Mouse (Mus musculus) limb, embryonic 14.5 days (tissue): ENCODE measurements at regions not wholly inside any gene's neighbourhood (a gene's known extent, or its start where the extent isn't known, plus 50 kb on each side); places are given as distances from the start of the nearest gene placed in this dataset.
A peak's percentile ranks its signal among the peaks of the same experiment; 100 is the strongest.

Experiments used
- ATAC-seq: fragments of 200-750 bp; cut with Nextera tagmentation; 2 replicates; pipeline ENCODE4 v1.8.0; 2017; ENCODE audit warnings: low read depth, moderate number of reproducible peaks, moderate TSS enrichment; ENCODE audit not compliant: low FRiP score
- DNase-seq: peaks from one replicate; pipeline ENCODE4 v3.0.0-alpha.2; 2015; ENCODE audit warnings: low spot score
- H3K27ac ChIP-seq: fragments of 300-500 bp; sonication (generic); replicated peaks from 2 replicates; pipeline ENCODE4 v1.5.1; 2014; ENCODE audit warnings: low read depth, mild to moderate bottlenecking, low read length, moderate library complexity, mixed read lengths
- H3K27me3 ChIP-seq: fragments of 300-500 bp; sonication (generic); 2 replicates; pipeline ENCODE4 v1.6.1; 2014; ENCODE audit warnings: low read length, mixed read lengths; ENCODE audit not compliant: control insufficient read depth, insufficient read depth
- H3K36me3 ChIP-seq: fragments of 300-500 bp; sonication (generic); 2 replicates; pipeline ENCODE4 v1.6.1; 2014; ENCODE audit warnings: mild to moderate bottlenecking, low read length, moderate library complexity, mixed read lengths; ENCODE audit not compliant: control insufficient read depth, insufficient read depth
- H3K4me1 ChIP-seq: fragments of 300-500 bp; sonication (generic); 2 replicates; pipeline ENCODE4 v1.6.1; 2014; ENCODE audit warnings: antibody characterized with exemption, low read length, mixed read lengths; ENCODE audit not compliant: control insufficient read depth, insufficient read depth
- H3K4me2 ChIP-seq: fragments of 300-500 bp; sonication (generic); replicated peaks from 2 replicates; pipeline ENCODE4 v1.6.1; 2014; ENCODE audit warnings: low read depth, mild to moderate bottlenecking, low read length, moderate library complexity; ENCODE audit not compliant: severe bottlenecking
- H3K4me3 ChIP-seq: fragments of 300-500 bp; sonication (generic); replicated peaks from 2 replicates; pipeline ENCODE4 v1.5.1; 2014; ENCODE audit warnings: low read length
- H3K9ac ChIP-seq: fragments of 300-500 bp; sonication (generic); 2 replicates; pipeline ENCODE4 v1.6.1; 2014; ENCODE audit warnings: mild to moderate bottlenecking, low read depth, low read length, moderate library complexity; ENCODE audit not compliant: severe bottlenecking
- H3K9me3 ChIP-seq: fragments of 300-500 bp; sonication (generic); 2 replicates; pipeline ENCODE4 v1.6.1; 2016; ENCODE audit warnings: low read length; ENCODE audit not compliant: control insufficient read depth
- POLR2A ChIP-seq: fragments of 200-500 bp; IDR thresholded peaks from 2 replicates; pipeline ENCODE4 v1.8.0; 2012; ENCODE audit warnings: inconsistent platforms, mild to moderate bottlenecking, moderate library complexity, borderline replicate concordance; ENCODE audit not compliant: insufficient read depth, insufficient read length; ENCODE audit errors: extremely low read depth
- whole genome bisulfite sequencing: fragments of 180-500 bp; shearing (Covaris S2); extraction: QIAGEN DNeasy Blood & Tissue Kit; methylation state at CpG from one replicate; pipeline ENCODE4 v1.1.7; 2014; 5-methylcytosine and 5-hydroxymethylcytosine counted together

DNA sequence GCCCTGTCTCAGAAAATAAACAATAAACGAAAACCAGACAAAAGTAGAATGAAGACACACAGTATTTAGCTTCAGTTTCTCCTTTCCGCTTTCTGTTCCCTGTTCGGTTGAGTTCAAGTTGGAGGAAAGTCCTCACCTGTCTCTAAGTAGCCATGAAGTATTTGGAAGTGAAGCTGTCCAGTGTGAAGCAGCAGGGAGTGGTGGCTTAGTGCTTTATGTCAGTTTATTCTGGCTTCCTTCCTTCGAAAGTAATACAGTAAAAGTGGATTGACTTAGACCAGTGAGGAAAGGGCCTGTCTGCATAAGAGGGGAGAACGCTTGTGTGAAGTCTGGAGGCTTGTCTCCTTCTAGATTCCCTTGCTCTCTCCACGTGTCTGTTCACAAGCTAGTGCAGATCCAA is 50.5 kb upstream of the Asprv1 start:
- Histone ChIP-seq H3K27me3 (no peaks in the 10 kb centered on the region), H3K4me2 (no peak overlapping the region), H3K4me3 (no peak overlapping the region), H3K36me3 (no peaks in the 10 kb centered on the region), H3K9me3 (no peaks in the 10 kb centered on the region), H3K9ac (0 out of 2 replicates have a peak overlapping the region, but pooled peaks have one; percentile 12), H3K27ac (no peak overlapping the region), H3K4me1 (peaks cover 6% of the 10 kb centered on the region)
- no peak for TF ChIP-seq POLR2A
- ATAC-seq (no peak), DNase-seq (no peak)
- 79% methylated on average over 6 of the region's 6 CpGs for WGBS
